ENCODE assay signal across 18 mouse cellular contexts in the genomic region with DNA sequence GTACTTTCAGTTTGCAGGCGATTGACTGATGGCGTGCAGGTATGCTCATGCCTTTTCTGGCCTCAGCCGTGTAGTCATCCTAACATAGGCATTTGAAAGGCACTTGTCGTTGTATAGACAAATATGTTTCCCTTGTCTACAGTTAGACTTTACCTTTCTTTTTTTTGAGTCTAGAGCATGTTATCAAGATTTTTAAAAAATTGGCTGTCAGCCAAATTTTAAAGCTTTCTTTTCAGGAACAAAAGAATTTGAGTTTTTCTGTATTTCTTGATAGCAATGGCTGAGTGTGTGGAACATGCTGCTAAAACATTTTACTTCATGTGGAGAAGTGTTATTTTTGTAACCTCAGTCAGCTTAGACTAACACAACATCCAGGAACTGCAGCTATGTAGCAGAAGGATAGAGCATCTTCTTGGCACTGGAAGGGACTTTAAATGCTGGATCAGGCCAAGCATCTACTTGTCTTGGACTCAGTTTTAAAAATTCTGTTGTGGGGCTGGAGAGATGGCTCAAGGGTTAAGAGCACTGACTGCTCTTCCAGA.
DNase-seq lines count a peak whose midpoint lies in the region; ATAC-seq and TF ChIP-seq lines count a peak whose summit lies in the region.
"Had no signal": no experiment of that assay in that cellular context is flagged by ENCODE, and none has a peak within 500 bp of the region (broad histone marks: within the 10 kb centered on the region; RNA-seq: fewer than 3 reads in every experiment).

No protein-coding gene starts in this region.

- no peak for TF ChIP-seq CTCF in MEL (IDR thresholded peaks at IDR 0.05 in 2 of 3, conservative IDR thresholded peaks at IDR 0.05 in 1 of 3; ENCODE audit: control insufficient read depth in 1 of 3, insufficient read depth in 1 of 3, low read depth in 2 of 3, low read length in 3 of 3, poor library complexity in 1 of 3, severe bottlenecking in 1 of 3)

- H3K4me1 ChIP-seq in forebrain, embryonic 14.5 days (ENCODE audit: control insufficient read depth, insufficient read depth, low read length) = peaks cover 18% of the 10 kb centered on the region
- peaks cover 29% of the 10 kb centered on the region for H3K4me1 ChIP-seq in forebrain, embryonic 13.5 days
- H3K4me1 ChIP-seq in kidney, embryonic 15.5 days = peaks cover 44% of the 10 kb centered on the region
- H3K4me1 ChIP-seq in MEL (ENCODE audit: control insufficient read depth in 1 of 2, insufficient read depth in 2 of 2, low read length in 2 of 2) = peaks cover 20 to 31% of the 10 kb centered on the region in 2 experiments

- 88% methylated on average over 4 of the region's 4 CpGs for WGBS in forebrain, embryonic 14.5 days
- 93% methylated on average over 4 of the region's 4 CpGs for WGBS in forebrain, embryonic 13.5 days
- WGBS in kidney, embryonic 15.5 days = 62% methylated on average over 4 of the region's 4 CpGs

- TF ChIP-seq RAD21 in MEL (IDR thresholded peaks at IDR 0.05; ENCODE audit: low read depth, low read length) = no peak

- H3K36me3 ChIP-seq in forebrain, embryonic 14.5 days (ENCODE audit: control insufficient read depth, insufficient read depth, low read length) = no peaks in the 10 kb centered on the region
- no peaks in the 10 kb centered on the region for H3K36me3 ChIP-seq in forebrain, embryonic 13.5 days (ENCODE audit: poor library complexity, severe bottlenecking)
- H3K36me3 ChIP-seq in kidney, embryonic 15.5 days = no peaks in the 10 kb centered on the region
- H3K36me3 ChIP-seq in MEL (ENCODE audit: control insufficient read depth in 1 of 2, insufficient read depth in 2 of 2, low read length in 2 of 2) = peaks cover 0 to 29% of the 10 kb centered on the region in 2 experiments; a peak in 2 of 4 replicates
- H3K36me3 ChIP-seq: midbrain, embryonic 10.5 days; neural tube, embryonic 12.5 days had no signal

- no peak overlapping the region for H3K4me3 ChIP-seq in forebrain, embryonic 14.5 days (ENCODE audit: low read depth, low read length)
- H3K4me3 ChIP-seq in forebrain, embryonic 13.5 days = no peak overlapping the region
- H3K4me3 ChIP-seq in kidney, embryonic 15.5 days (replicated peaks) = no peak overlapping the region
- peak overlapping the region; percentile 15 to 43 for H3K4me3 ChIP-seq in MEL (ENCODE audit: control insufficient read depth in 1 of 2, insufficient read depth in 1 of 2, low read depth in 2 of 2, low read length in 2 of 2)
- H3K4me3 ChIP-seq: layer of hippocampus, adult 2 months; midbrain, embryonic 10.5 days; neural tube, embryonic 12.5 days had no signal

- H3K27me3 ChIP-seq in forebrain, embryonic 14.5 days (replicated peaks; ENCODE audit: control insufficient read depth, insufficient read depth, low read length) = no peaks in the 10 kb centered on the region
- no peaks in the 10 kb centered on the region for H3K27me3 ChIP-seq in forebrain, embryonic 13.5 days
- no peaks in the 10 kb centered on the region for H3K27me3 ChIP-seq in kidney, embryonic 15.5 days
- no peaks in the 10 kb centered on the region for H3K27me3 ChIP-seq in MEL (ENCODE audit: control insufficient read depth in 1 of 2, insufficient read depth in 2 of 2, low read length in 2 of 2)
- H3K27me3 ChIP-seq: neural tube, embryonic 12.5 days had no signal

- DNase-seq in forebrain, embryonic 14.5 days (ENCODE audit: low spot score) = peak; percentile 39
- no peak for DNase-seq in kidney, adult 8-10 months
- DNase-seq in MEL (ENCODE audit: low read depth, low spot score) = peak; percentile 75
- DNase-seq in naive thymus-derived CD4-positive, alpha-beta T cell, adult 2 months (ENCODE audit: low read depth) = peak; percentile 41
- DNase-seq in yolk sac, embryonic 10.5 days (ENCODE audit: low spot score) = no peak
- DNase-seq in layer of hippocampus, adult 8-10 months (ENCODE audit: low spot score in 2 of 2) = no peak
- DNase-seq: adrenal gland, postnatal 25 days; cerebellum, postnatal 14 days; embryo, embryonic 11 days; left cerebral cortex, postnatal 4 days; thymus, postnatal 36 days had no signal

- H3K27ac ChIP-seq in forebrain, embryonic 14.5 days (ENCODE audit: low read depth, low read length) = no peak overlapping the region
- H3K27ac ChIP-seq in forebrain, embryonic 13.5 days = no peak overlapping the region
- H3K27ac ChIP-seq in kidney, embryonic 15.5 days = peak overlapping the region; percentile 51; the same call in 1 of the 2 replicates
- H3K27ac ChIP-seq in MEL (ENCODE audit: control insufficient read depth, low read depth, low read length) = peak overlapping the region; percentile 72
- H3K27ac ChIP-seq: midbrain, embryonic 10.5 days; neural tube, embryonic 12.5 days had no signal

- H3K4me2 ChIP-seq in forebrain, embryonic 14.5 days (ENCODE audit: low read length) = no peak overlapping the region
- no peak overlapping the region for H3K4me2 ChIP-seq in forebrain, embryonic 13.5 days
- no peak overlapping the region for H3K4me2 ChIP-seq in kidney, embryonic 15.5 days
- H3K4me2 ChIP-seq: heart, embryonic 11.5 days; neural tube, embryonic 12.5 days had no signal

- H3K9me3 ChIP-seq in forebrain, embryonic 14.5 days (replicated peaks; ENCODE audit: control insufficient read depth, low read length) = no peaks in the 10 kb centered on the region
- H3K9me3 ChIP-seq in forebrain, embryonic 13.5 days (replicated peaks) = no peaks in the 10 kb centered on the region
- no peaks in the 10 kb centered on the region for H3K9me3 ChIP-seq in kidney, embryonic 15.5 days (replicated peaks)
- H3K9me3 ChIP-seq in MEL (replicated peaks; ENCODE audit: insufficient read depth, low read length) = no peaks in the 10 kb centered on the region
- H3K9me3 ChIP-seq: midbrain, embryonic 10.5 days; neural tube, embryonic 12.5 days had no signal

- peaks cover 30% of the 10 kb centered on the region for H3K79me2 ChIP-seq in MEL (ENCODE audit: control insufficient read depth, insufficient read depth, low read length, poor library complexity)

- TF ChIP-seq POLR2A in MEL (IDR thresholded peaks at IDR 0.05; ENCODE audit: control insufficient read depth in 1 of 2, insufficient read depth in 1 of 2, low read depth in 1 of 2, low read length in 2 of 2, poor library complexity in 1 of 2) = no peak

- TF ChIP-seq EP300 in MEL (IDR thresholded peaks at IDR 0.05; ENCODE audit: low read depth in 1 of 2, low read length in 2 of 2) = peak in 1 of 2 experiments; percentile 54; a peak in 3 of 4 replicates

- H3K9ac ChIP-seq in forebrain, embryonic 14.5 days (ENCODE audit: low read length) = no peak overlapping the region
- no peak overlapping the region for H3K9ac ChIP-seq in forebrain, embryonic 13.5 days
- no peak overlapping the region for H3K9ac ChIP-seq in kidney, embryonic 15.5 days
- peak overlapping the region; percentile 41 for H3K9ac ChIP-seq in MEL (ENCODE audit: control insufficient read depth, low read depth, low read length, poor library complexity, severe bottlenecking)
- H3K9ac ChIP-seq: neural tube, embryonic 12.5 days had no signal

- ATAC-seq in forebrain, embryonic 14.5 days = no peak
- no peak for ATAC-seq in forebrain, embryonic 13.5 days
- ATAC-seq in kidney, embryonic 15.5 days (replicated peaks; ENCODE audit: low FRiP score) = no peak
- ATAC-seq: hindbrain, embryonic 16.5 days had no signal

TF ChIP-seq in MEL, 35 proteins besides CTCF, POLR2A, EP300 and RAD21:
- TF ChIP-seq TBP (IDR thresholded peaks at IDR 0.05; ENCODE audit: low read depth, low read length) = 0 out of 2 replicates have a peak, but pooled peaks have one; percentile 23
- no peak for TF ChIP-seq UBTF (IDR thresholded peaks at IDR 0.05; ENCODE audit: borderline replicate concordance, insufficient read depth, low read depth, low read length)
- TF ChIP-seq MAX (IDR thresholded peaks at IDR 0.05; ENCODE audit: low read length) = 0 out of 2 replicates have a peak, but pooled peaks have one; percentile 3
- peak; percentile 70 for TF ChIP-seq GATA1 (IDR thresholded peaks at IDR 0.05; ENCODE audit: low read depth, low read length)
- TF ChIP-seq CHD2 (IDR thresholded peaks at IDR 0.05; ENCODE audit: low read length) = no peak
- no peak for TF ChIP-seq E2F4 (IDR thresholded peaks at IDR 0.05; ENCODE audit: borderline replicate concordance, low read depth, low read length)
- TF ChIP-seq MYC (IDR thresholded peaks at IDR 0.05; ENCODE audit: low read depth, low read length) = 0 out of 2 replicates have a peak, but pooled peaks have one; percentile 30
- TF ChIP-seq RCOR1 (IDR thresholded peaks at IDR 0.05; ENCODE audit: low read depth, low read length) = no peak
- TF ChIP-seq ZNF384 (IDR thresholded peaks at IDR 0.05; ENCODE audit: low read depth, low read length) = peak; percentile 80

Comparison
In these comparisons a context has a peak if more than half of its experiments do, and no peak if none do; other contexts are left out.
1. DNase-seq: peak in forebrain, embryonic 14.5 days (single experiment), MEL (single experiment) and naive thymus-derived CD4-positive, alpha-beta T cell, adult 2 months (single experiment); none in kidney, adult 8-10 months (0 of 2), yolk sac, embryonic 10.5 days (single experiment) and layer of hippocampus, adult 8-10 months (0 of 2).
2. H3K27ac ChIP-seq: peak in kidney, embryonic 15.5 days (single experiment) and MEL (single experiment); none in forebrain, embryonic 14.5 days (single experiment) and forebrain, embryonic 13.5 days (single experiment).
3. H3K4me3 ChIP-seq: peak in MEL (2 of 2); none in forebrain, embryonic 14.5 days (single experiment), forebrain, embryonic 13.5 days (single experiment) and kidney, embryonic 15.5 days (single experiment).